Mouse (Mus musculus) Muller cell, postnatal 12 days (primary cell): ENCODE data around the gene Pdp2.
"Not testable (repeated sequence)": the region's sequence is repeated elsewhere in the genome, so short reads cannot be mapped to it uniquely, and the experiment has no call there.

Experiments
- DNase-seq: peaks from one replicate; pipeline ENCODE4 v3.0.0-alpha.2; 2015; ENCODE audit errors: inconsistent ontology term

The Pdp2 gene

GRCm38 (mm10) chr8:104633156-104633744, 42.0 kb downstream of the Pdp2 start:
- DNase-seq: no peak

DNA sequence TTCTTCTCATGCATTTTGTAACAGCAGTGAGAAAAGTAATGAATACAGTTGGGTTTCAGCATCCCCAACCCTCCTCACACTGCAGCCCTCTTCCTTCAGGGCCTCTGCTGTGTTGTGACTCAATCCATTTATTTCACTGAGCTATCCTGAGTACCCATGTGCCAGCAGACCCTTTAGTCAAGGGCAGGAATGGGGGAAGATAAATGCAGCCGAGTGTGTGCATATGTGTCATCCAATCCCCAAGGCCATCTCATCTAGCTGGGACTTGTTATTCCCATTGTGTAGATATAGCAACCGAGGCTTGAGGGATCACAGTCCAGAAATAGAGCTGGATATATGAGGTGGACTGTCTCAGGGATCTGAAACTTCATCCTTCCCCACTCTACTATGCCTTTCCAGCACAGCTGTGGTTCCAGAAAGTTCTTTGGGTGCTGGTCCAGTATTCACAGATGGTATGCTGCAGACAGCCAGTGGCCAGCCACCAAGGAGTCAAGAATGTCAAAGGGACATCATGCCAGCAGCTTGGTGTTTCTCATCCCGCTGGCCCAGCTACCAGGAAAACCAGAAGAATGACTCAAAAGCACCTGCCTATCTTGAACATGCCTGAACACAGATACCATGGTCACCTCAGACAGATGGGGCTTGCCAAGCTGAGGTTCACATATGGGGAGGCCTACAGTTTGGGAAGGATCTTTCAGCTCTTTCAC, 43.9 kb downstream of the Pdp2 start:
- DNase-seq: no peak

- DNase-seq: no peak
Measured at GRCm38 (mm10) chr8:104638010-104638409, 46.8 kb downstream of the Pdp2 start.

DNA sequence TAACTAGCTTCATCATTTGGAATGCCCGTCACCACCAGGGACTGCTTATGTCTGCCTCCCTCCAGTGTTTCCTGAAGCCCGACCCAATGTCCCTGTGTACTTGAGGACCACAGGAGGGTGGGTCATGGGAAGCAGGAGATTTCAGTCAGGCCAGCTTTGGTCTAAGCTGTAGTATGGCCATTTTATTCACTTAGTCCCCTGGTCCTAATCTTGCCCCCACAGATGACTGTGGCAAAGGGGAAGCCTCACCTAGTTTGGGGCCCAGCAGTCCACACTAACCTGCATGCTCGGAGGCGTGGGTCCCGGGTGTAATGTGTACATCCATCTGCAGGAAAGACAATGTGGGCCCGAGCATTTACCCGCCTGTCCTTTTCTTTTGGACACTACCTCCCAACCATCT, 49.0 kb downstream of the Pdp2 start:
- DNase-seq: no peak

DNA sequence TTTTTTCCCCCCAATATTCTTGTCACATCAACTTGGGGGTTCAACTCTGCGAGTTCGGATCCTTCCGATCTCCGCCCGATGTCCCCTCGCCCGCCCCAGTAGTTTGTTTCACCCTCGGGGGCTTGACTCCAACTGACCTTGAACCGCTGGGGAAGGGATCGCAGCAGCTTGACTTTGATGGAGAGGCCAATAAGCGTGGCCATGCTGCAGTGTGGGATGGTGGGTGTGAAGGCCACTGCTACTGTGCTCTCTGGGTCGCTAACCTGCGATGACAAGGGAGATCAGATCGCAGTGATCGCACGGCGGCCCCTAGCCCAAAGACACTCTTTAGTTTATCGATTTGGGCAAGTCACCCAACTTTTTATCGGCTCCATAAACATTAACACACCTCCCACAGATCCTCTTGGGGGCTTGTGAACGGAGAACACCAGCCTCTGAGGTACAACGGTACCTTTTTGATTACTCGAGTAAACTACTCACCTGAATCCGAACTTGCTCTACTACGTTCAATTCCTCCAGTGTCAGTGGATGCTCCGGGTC, 49.6 kb downstream of the Pdp2 start:
- DNase-seq: no peak

- DNase-seq: peak; percentile 91
Measured at GRCm38 (mm10) chr8:104641426-104642323, 50.4 kb downstream of the Pdp2 start, which contains the start of gene Ciao2b. Ciao2b (minus strand) TSS chr8:104641965.

DNA sequence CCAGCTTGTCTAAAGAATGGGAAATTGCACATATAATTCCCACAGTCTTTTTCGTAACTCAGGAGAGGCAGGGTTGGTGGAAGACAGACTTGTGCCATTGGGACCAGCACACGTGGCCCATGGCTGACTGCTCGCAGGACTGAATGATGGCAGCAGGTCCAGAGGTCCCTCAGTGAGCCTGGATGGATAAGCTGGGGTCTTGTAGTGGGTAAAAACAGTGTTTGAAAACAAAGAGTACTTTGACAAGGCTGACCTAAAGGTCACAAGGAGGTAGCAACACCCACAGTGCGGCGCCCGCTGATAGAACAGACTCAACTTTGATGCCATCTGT, 51.0 kb downstream of the Pdp2 start:
- DNase-seq: no peak

- DNase-seq: not testable (repeated sequence)
Measured at GRCm38 (mm10) chr8:104644187-104644586, 52.9 kb downstream of the Pdp2 start.
